Mouse (Mus musculus) heart, embryonic 11.5 days (tissue): ENCODE measurements around the gene Noxo1. TPM values are rescaled to one million over a fixed set of nuclear protein-coding genes. Genes with fewer than 3 reads are reported as not detected.

Source experiments
- ATAC-seq: fragments of 200-750 bp; cut with Nextera tagmentation; replicated peaks from 2 replicates; pipeline ENCODE4 v1.8.0; 2017; ENCODE audit warnings: moderate library complexity; ENCODE audit not compliant: insufficient number of reproducible peaks, low FRiP score, low TSS enrichment
- H3K27ac ChIP-seq: fragments of 300-500 bp; sonication (generic); 2 replicates; pipeline ENCODE4 v1.5.1; 2014; ENCODE audit warnings: mild to moderate bottlenecking, low read depth, low read length
- H3K27me3 ChIP-seq: fragments of 300-500 bp; sonication (generic); 2 replicates; pipeline ENCODE4 v1.6.1; 2014; ENCODE audit warnings: mild to moderate bottlenecking, low read length, mixed read lengths; ENCODE audit not compliant: control insufficient read depth, insufficient read depth
- H3K36me3 ChIP-seq: fragments of 300-500 bp; sonication (generic); 2 replicates; pipeline ENCODE4 v1.6.1; 2014; ENCODE audit warnings: mild to moderate bottlenecking, low read length, moderate library complexity, mixed read lengths; ENCODE audit not compliant: control insufficient read depth, insufficient read depth
- H3K4me1 ChIP-seq: fragments of 300-500 bp; sonication (generic); 2 replicates; pipeline ENCODE4 v1.6.1; 2014; ENCODE audit warnings: low read length; ENCODE audit not compliant: control insufficient read depth, insufficient read depth
- H3K4me2 ChIP-seq: fragments of 300-500 bp; sonication (generic); 2 replicates; pipeline ENCODE4 v1.6.1; 2014; ENCODE audit warnings: mild to moderate bottlenecking, moderate library complexity
- H3K4me3 ChIP-seq: fragments of 300-500 bp; sonication (generic); 2 replicates; pipeline ENCODE4 v1.5.1; 2014; ENCODE audit warnings: low read depth, low read length
- H3K9ac ChIP-seq: fragments of 300-500 bp; sonication (generic); 2 replicates; pipeline ENCODE4 v1.6.1; 2014; ENCODE audit warnings: mild to moderate bottlenecking, low read depth, low read length, moderate library complexity
- H3K9me3 ChIP-seq: fragments of 300-500 bp; sonication (generic); replicated peaks from 2 replicates; pipeline ENCODE4 v1.6.1; 2016; ENCODE audit warnings: low read length; ENCODE audit not compliant: control insufficient read depth
- WGBS: fragments of 180-500 bp; shearing (Covaris S2); extraction: QIAGEN DNeasy Blood & Tissue Kit; methylation state at CpG from one replicate; pipeline ENCODE4 v1.1.7; 2014; ENCODE audit not compliant: insufficient replicate concordance; 5-methylcytosine and 5-hydroxymethylcytosine counted together
- polyA plus RNA-seq: library from polyadenylated mRNA; unstranded; fragments of >200 nt; fragmentation: Nextera tagmentation; extraction: Ambion mirVana; gene quantifications from 2 replicates; pipeline ENCODE4 v1.2.1, GENCODE M21; 2014

Gene Noxo1
- polyA plus RNA-seq, 1 experiment from 2014 or later = 0.49 TPM

DNA sequence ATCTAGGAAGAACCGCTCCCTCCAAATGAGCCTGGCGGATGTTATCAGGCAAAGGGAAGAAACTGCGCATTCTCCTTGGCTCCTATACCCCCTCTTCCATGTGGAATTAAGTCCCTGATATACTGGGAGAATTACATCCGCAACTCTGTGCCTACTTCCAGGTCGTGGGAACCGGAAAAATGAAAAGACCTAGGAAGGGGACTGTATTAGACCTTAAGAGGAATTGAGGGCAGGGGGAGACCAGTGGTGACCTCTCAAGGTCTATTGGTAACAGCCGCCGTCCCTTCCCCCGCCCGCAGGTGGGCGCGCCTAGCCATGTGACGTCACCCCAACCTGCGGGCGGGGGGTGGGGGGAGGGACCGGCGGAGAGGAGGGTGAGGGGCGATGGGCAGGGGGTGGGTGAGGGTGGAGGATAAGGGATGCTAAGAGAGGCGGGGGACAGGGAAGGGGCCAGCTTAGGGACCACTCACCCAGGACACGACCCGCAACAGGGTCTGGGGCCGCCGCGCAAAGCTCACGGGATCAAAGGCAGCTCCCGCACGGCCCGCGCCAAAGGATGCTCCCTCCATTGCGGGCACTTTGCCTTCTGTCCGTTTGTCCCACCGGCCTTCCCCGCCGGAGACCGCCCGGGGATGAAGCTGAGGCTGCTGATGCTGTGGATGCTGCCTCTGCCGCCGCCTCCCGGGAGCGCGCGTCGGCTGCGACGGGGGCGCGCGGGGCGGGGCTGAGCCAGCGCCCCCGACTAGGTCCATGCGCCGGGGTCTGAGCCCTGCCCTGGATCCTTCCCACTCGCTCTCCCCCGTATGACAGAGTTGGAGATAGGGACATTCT, 6.6 kb upstream of the Noxo1 start, which contains the start of gene Syngr3:
Gene Syngr3 (minus strand): TSS at position 705 of the 831 bp plus-strand sequence.
- peak within 1 kb of the TSS; percentile 47 for H3K9ac ChIP-seq
- no peaks in the 10 kb centered on the region for H3K9me3 ChIP-seq
- ATAC-seq = no peak
- peaks cover 8% of the 10 kb centered on the region for H3K4me1 ChIP-seq
- H3K4me2 ChIP-seq = peak within 1 kb of the TSS; percentile 91
- H3K4me3 ChIP-seq = peak within 1 kb of the TSS; percentile 64
- H3K27ac ChIP-seq = no peak within 1 kb of the TSS
- H3K27me3 ChIP-seq = peaks cover 45% of the 10 kb centered on the region
- H3K36me3 ChIP-seq = 0 out of 2 replicates have a peak, but pooled peaks cover 5% of the 10 kb centered on the region
- WGBS = under 1% methylated on average over 55 of the region's 55 CpGs

DNA sequence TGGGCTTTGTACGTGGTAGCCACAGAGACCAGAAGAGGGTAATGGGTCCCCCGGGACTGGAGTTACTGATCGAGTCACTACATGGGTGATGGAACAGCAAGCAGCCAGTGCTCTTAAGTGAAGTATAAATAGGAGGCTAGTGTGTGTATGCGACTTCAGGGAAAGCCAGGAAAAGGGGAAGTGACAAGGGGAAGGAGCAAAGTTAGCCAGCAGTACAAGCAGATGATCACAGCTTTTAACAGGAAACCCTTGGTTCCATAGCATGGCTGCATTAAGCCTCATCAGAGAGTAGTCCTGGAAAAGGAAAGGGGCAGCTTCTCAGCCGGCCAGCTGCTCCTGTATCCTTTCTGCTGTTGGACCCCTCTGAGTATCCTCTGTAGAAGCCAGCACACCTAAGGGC, 3.6 kb upstream of the Noxo1 start:
- H3K9ac ChIP-seq = no peak overlapping the region
- no peak overlapping the region for H3K27ac ChIP-seq
- no peak overlapping the region for H3K4me3 ChIP-seq
- WGBS = 83% methylated on average over 5 of the region's 5 CpGs
- peaks cover 11% of the 10 kb centered on the region for H3K4me1 ChIP-seq
- peaks cover 38% of the 10 kb centered on the region for H3K27me3 ChIP-seq
- no peak overlapping the region for H3K4me2 ChIP-seq
- H3K9me3 ChIP-seq = no peaks in the 10 kb centered on the region
- H3K36me3 ChIP-seq = 0 out of 2 replicates have a peak, but pooled peaks cover 5% of the 10 kb centered on the region
- ATAC-seq = no peak

DNA sequence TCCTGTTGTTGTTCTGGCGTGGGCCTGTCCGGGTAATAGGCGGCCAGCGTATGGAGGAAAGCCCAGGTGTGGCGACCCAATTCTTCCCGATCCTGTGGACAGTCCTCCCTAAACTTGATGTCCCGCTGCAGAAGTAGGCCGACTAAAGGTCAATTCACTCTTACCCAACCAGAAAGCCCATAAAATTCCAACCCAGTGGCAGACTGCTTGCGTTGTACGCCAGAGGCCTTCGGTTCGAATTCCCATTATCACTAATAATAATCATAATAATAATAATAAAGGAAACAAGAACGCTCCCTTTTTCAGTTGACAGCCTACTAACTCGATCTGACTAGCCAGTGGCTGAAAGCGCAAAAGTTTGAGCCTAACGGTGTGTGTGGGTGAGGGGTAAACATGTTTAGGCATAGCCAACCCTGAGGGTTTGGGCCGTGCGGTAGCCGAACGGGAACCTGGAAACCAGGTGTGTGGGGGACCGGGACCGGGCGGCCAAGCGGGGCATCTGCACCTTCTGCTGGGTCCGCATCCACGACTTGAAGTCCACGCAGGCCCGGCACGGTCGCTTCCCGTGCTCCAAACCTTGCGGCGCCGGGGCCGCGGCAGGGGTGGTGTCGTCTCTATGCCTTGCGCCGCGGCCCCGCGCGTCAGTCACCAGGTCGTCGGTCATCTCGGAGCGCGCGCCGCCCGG, 566 bp upstream of the Noxo1 start:
- H3K9me3 ChIP-seq = no peaks in the 10 kb centered on the region
- H3K27ac ChIP-seq = peak overlapping the region; percentile 78
- H3K4me1 ChIP-seq = peaks cover 14% of the 10 kb centered on the region
- H3K4me3 ChIP-seq = peak overlapping the region; percentile 90
- peaks cover 9% of the 10 kb centered on the region for H3K27me3 ChIP-seq
- peak; percentile 33; the same call in 1 of the 2 replicates for ATAC-seq
- WGBS = 8% methylated on average over 45 of the region's 51 CpGs
- H3K36me3 ChIP-seq = peaks cover 10% of the 10 kb centered on the region
- H3K9ac ChIP-seq = peak overlapping the region; percentile 90
- H3K4me2 ChIP-seq = peak overlapping the region; percentile 89

DNA sequence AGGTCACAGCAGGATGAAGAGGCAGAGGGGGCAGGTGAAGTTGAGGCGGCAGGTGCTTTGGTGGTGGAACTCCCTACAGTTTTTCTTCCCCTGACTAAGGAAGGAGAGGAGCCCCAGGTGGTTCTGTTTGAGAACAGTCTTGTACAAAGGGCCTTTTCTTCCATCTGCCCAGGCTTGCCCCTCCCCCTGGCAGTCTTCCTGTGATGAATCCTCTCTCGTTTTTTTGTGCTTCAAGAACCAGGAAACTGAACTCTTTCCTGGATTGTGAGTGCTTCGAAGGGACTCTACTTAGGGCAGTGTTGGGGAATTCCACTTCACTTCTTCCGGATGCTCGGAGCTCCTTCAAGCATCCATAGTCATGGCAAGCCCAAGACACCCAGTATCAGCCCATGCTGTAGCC, 2.0 kb downstream of the Noxo1 start:
- Histone ChIP-seq H3K4me3 (no peak overlapping the region), H3K4me1 (peaks cover 14% of the 10 kb centered on the region), H3K4me2 (no peak overlapping the region), H3K36me3 (peaks cover 23% of the 10 kb centered on the region), H3K9ac (no peak overlapping the region), H3K27ac (no peak overlapping the region), H3K9me3 (no peaks in the 10 kb centered on the region), H3K27me3 (peaks cover 2% of the 10 kb centered on the region; the same call in 1 of the 2 replicates)
- WGBS = 20% methylated on average over 5 of the region's 5 CpGs
- no peak for ATAC-seq

DNA sequence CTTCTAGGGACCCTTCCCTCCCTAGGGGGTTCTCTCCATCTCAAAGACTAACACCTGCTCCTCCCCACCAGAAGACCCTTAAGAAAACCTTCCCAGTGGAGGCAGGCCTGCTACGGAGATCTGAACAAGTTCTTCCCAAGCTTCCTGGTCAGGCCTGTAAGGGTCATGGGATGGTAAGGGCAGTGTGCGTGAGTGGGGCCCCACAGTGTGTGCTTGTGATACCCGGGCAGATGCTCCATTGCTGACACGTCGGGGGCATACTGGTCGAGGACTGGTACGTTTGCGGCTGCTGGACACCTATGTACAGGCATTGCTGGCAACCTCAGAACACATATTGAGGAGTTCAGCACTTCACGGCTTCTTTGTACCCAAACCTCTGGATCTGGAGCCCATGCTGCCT, 2.7 kb downstream of the Noxo1 start:
- H3K4me3 ChIP-seq = no peak overlapping the region
- H3K9me3 ChIP-seq = no peaks in the 10 kb centered on the region
- no peak overlapping the region for H3K4me2 ChIP-seq
- ATAC-seq = no peak
- H3K9ac ChIP-seq = no peak overlapping the region
- peaks cover 2% of the 10 kb centered on the region; the same call in 1 of the 2 replicates for H3K27me3 ChIP-seq
- 67% methylated on average over 9 of the region's 9 CpGs for WGBS
- peaks cover 25% of the 10 kb centered on the region for H3K36me3 ChIP-seq
- no peak overlapping the region for H3K27ac ChIP-seq
- peaks cover 14% of the 10 kb centered on the region for H3K4me1 ChIP-seq

DNA sequence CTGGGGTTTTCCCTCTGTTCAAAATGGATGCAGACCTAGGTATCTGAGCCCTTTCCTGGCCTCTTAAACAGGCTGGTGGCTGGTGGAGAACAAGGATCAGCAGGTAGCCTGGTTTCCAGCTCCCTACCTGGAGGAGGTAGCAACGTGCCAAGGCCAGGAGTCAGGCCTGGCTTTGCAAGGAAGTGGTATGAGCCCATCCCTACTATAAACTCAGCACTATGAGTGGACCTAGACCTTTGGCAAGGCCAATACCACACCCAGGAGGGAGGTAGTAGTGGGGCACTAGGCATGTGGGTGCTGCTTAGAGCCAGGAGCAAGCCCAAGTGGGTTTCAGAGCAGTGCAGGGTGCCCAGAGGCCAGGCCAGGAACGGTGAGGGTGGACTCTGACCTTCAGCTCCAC, 3.4 kb downstream of the Noxo1 start:
- H3K9me3 ChIP-seq = no peaks in the 10 kb centered on the region
- no peak overlapping the region for H3K9ac ChIP-seq
- H3K4me3 ChIP-seq = no peak overlapping the region
- 64% methylated on average over 2 of the region's 2 CpGs for WGBS
- ATAC-seq = no peak
- no peak overlapping the region for H3K4me2 ChIP-seq
- H3K27ac ChIP-seq = no peak overlapping the region
- peaks cover 31% of the 10 kb centered on the region for H3K36me3 ChIP-seq
- H3K4me1 ChIP-seq = peaks cover 14% of the 10 kb centered on the region
- peaks cover 2% of the 10 kb centered on the region; the same call in 1 of the 2 replicates for H3K27me3 ChIP-seq

DNA sequence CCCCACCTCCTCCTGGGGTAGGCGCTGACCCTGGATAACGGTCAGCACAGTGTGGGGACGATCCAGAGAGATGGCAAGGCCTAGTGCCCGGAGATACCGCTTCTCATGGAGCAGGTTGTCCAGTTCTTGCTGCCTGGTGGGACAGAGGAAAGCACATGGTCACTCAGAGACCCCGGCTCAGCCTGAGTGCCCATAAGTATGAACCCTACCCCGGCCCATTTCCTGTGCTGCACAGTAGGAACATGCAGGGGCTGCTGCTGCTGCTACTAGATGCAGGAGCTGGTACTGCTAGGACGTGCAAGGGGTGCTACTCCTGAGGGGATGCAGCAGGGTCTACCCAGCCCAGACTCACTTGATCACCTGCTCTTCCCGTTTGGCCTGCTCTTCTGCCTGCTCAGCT, 5.2 kb downstream of the Noxo1 start:
- no peak overlapping the region for H3K9ac ChIP-seq
- H3K4me1 ChIP-seq = peaks cover 17% of the 10 kb centered on the region
- no peak for ATAC-seq
- H3K4me2 ChIP-seq = no peak overlapping the region
- H3K9me3 ChIP-seq = no peaks in the 10 kb centered on the region
- no peak overlapping the region for H3K27ac ChIP-seq
- H3K36me3 ChIP-seq = peaks cover 36% of the 10 kb centered on the region
- H3K4me3 ChIP-seq = no peak overlapping the region
- peaks cover 2% of the 10 kb centered on the region; the same call in 1 of the 2 replicates for H3K27me3 ChIP-seq
- 87% methylated on average over 9 of the region's 9 CpGs for WGBS

DNA sequence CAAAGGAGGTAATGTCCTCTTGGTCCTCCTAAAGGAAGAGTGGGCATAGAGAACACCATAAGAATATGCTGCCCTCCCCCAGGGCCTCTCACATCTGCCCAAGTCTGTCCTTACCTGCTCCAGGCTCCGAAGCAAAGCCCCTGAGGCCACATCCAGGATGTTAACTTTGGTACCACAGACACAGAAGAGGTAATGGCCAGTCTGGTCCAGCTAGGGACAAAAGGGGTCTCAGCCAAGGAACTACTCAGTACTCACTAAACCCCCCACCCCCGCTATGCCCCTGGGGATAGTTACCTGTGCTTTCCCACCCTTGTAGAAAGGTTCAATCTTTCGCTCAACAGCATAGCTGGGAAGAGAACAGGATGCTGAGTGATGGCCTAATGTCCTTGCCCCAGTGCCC, 9.8 kb downstream of the Noxo1 start:
- Histone ChIP-seq H3K9me3 (no peaks in the 10 kb centered on the region), H3K4me2 (no peak overlapping the region), H3K4me3 (no peak overlapping the region), H3K4me1 (peaks cover 9% of the 10 kb centered on the region), H3K9ac (no peak overlapping the region), H3K27me3 (no peaks in the 10 kb centered on the region), H3K36me3 (peaks cover 29% of the 10 kb centered on the region), H3K27ac (no peak overlapping the region)
- WGBS = 90% methylated on average over 3 of the region's 3 CpGs
- ATAC-seq = no peak
